In the genomic region with DNA sequence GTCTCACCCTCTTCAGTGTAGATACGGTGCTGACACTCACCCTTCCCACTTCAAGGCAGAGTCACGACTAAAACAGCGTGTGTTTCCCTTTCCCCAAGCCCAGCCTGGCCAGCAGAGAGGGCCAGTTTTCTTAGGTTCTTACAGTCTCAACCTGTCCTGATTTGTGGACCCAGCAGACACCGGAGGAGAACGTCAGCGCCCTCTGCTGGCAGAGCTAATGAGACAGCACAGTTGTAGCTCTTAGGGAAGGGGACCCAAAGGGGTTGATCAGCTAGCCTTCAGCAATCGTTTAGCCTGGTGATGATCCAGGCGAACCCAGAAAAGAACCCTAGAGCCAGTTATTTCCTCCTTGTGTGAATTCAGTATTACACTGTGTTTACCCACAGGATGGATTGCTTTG, we compare ENCODE assay signal across 10 mouse cellular contexts. TPM values are rescaled to one million over a fixed set of nuclear protein-coding genes. Genes with fewer than 3 reads are reported as not detected.
DNase-seq lines count a peak whose midpoint lies in the region; ATAC-seq and TF ChIP-seq lines count a peak whose summit lies in the region.
"Had no signal": no experiment of that assay in that cellular context is flagged by ENCODE, and none has a peak within 500 bp of the region (broad histone marks: within the 10 kb centered on the region; RNA-seq: fewer than 3 reads in every experiment).

No protein-coding gene starts in this region.

- H3K4me1 ChIP-seq in hindbrain, postnatal 0 days (ENCODE audit: insufficient read depth, low read length), result no peaks in the 10 kb centered on the region
- peaks cover 7% of the 10 kb centered on the region; the same call in 1 of the 2 replicates for H3K4me1 ChIP-seq in liver, postnatal 0 days (ENCODE audit: insufficient read depth)

- H3K36me3 ChIP-seq in hindbrain, postnatal 0 days (ENCODE audit: insufficient read depth, low read length), result no peaks in the 10 kb centered on the region
- H3K36me3 ChIP-seq in liver, postnatal 0 days (replicated peaks; ENCODE audit: insufficient read depth, low read length), result no peaks in the 10 kb centered on the region
- H3K36me3 ChIP-seq: heart, embryonic 13.5 days had no signal

- 41% methylated on average over 8 of the region's 8 CpGs for WGBS in hindbrain, postnatal 0 days
- 26% methylated on average over 8 of the region's 8 CpGs for WGBS in liver, postnatal 0 days (ENCODE audit: insufficient replicate concordance)

- H3K9ac ChIP-seq in hindbrain, postnatal 0 days (replicated peaks; ENCODE audit: low read length), result no peak overlapping the region
- H3K9ac ChIP-seq in liver, postnatal 0 days (replicated peaks), result no peak overlapping the region
- H3K9ac ChIP-seq: heart, embryonic 13.5 days had no signal

- peak; percentile 62 for TF ChIP-seq CTCF in hindbrain, postnatal 0 days (IDR thresholded peaks at IDR 0.05; ENCODE audit: low read depth)
- TF ChIP-seq CTCF in liver, postnatal 0 days (IDR thresholded peaks at IDR 0.05; ENCODE audit: low read depth), result peak; percentile 88

- no peak overlapping the region for H3K4me2 ChIP-seq in hindbrain, postnatal 0 days (ENCODE audit: low read depth, low read length)
- H3K4me2 ChIP-seq in liver, postnatal 0 days (ENCODE audit: low read depth, low read length), result no peak overlapping the region
- H3K4me2 ChIP-seq: heart, embryonic 13.5 days had no signal

- peak; percentile 46 for DNase-seq in ovary, postnatal 14 days (ENCODE audit: low spot score)
- DNase-seq in ovary, postnatal 10 days (ENCODE audit: low spot score), result no peak
- peak; percentile 44 for DNase-seq in adipocyte (ENCODE audit: low spot score)
- peak; percentile 82 for DNase-seq in embryo, embryonic 10 days (ENCODE audit: low spot score)
- peak; percentile 41 for DNase-seq in hindbrain, postnatal 0 days (ENCODE audit: low spot score)
- DNase-seq in liver, postnatal 0 days, result peak; percentile 83
- peak; percentile 31 for DNase-seq in skeletal muscle tissue, adult 2 months (ENCODE audit: low read depth, low spot score)
- DNase-seq in Muller cell, postnatal 12 days (ENCODE audit: inconsistent ontology term), result no peak

- TF ChIP-seq EP300 in liver, postnatal 0 days (IDR thresholded peaks at IDR 0.05; ENCODE audit: low read depth), result no peak

- H3K4me3 ChIP-seq in hindbrain, postnatal 0 days (ENCODE audit: low read length), result no peak overlapping the region
- H3K4me3 ChIP-seq in liver, postnatal 0 days (ENCODE audit: low read depth, low read length), result no peak overlapping the region
- H3K4me3 ChIP-seq: heart, embryonic 13.5 days; myocyte had no signal

- ATAC-seq in hindbrain, postnatal 0 days, result no peak
- ATAC-seq in liver, postnatal 0 days, result no peak

- H3K9me3 ChIP-seq in hindbrain, postnatal 0 days (ENCODE audit: low read length), result no peaks in the 10 kb centered on the region
- H3K9me3 ChIP-seq in liver, postnatal 0 days (ENCODE audit: low read length), result no peaks in the 10 kb centered on the region
- H3K9me3 ChIP-seq: heart, embryonic 13.5 days had no signal

- no peaks in the 10 kb centered on the region for H3K27me3 ChIP-seq in hindbrain, postnatal 0 days (ENCODE audit: insufficient read depth, low read length)
- H3K27me3 ChIP-seq in liver, postnatal 0 days (ENCODE audit: insufficient read depth, low read length), result no peaks in the 10 kb centered on the region
- H3K27me3 ChIP-seq: heart, embryonic 13.5 days had no signal

- H3K27ac ChIP-seq in hindbrain, postnatal 0 days, result no peak overlapping the region
- no peak overlapping the region for H3K27ac ChIP-seq in liver, postnatal 0 days (ENCODE audit: low read depth)
- H3K27ac ChIP-seq: heart, embryonic 13.5 days had no signal

RNA-seq across cellular contexts. Expression of a gene that starts 19.6 kb away (rescaled TPM):
- 8.9 and 11.4 TPM in 2 replicates for total RNA-seq in hindbrain, postnatal 0 days (2014; rRNA removed)
- 4.6 and 4.8 TPM in 2 replicates for polyA plus RNA-seq in hindbrain, postnatal 0 days (2015; fragmentation: Nextera tagmentation; extraction: Ambion mirVana)
- 1.0 and 1.1 TPM in 2 replicates for polyA plus RNA-seq in liver, postnatal 0 days (2015; fragmentation: Nextera tagmentation; extraction: Ambion mirVana)

RNA-seq across cellular contexts. Expression of a gene that starts 23.4 kb away (rescaled TPM):
- total RNA-seq in hindbrain, postnatal 0 days (2014; rRNA removed), result 0.86 and 1.9 TPM in 2 replicates
- polyA plus RNA-seq in hindbrain, postnatal 0 days (2015; fragmentation: Nextera tagmentation; extraction: Ambion mirVana), result 0.19 and 0.38 TPM in 2 replicates
- polyA plus RNA-seq in liver, postnatal 0 days (2015; fragmentation: Nextera tagmentation; extraction: Ambion mirVana), result 0.22 and 0.26 TPM in 2 replicates

Comparison
In these comparisons a context has a peak if more than half of its experiments do, and no peak if none do; other contexts are left out.
1. DNase-seq: peak in ovary, postnatal 14 days (single experiment), adipocyte (single experiment), embryo, embryonic 10 days (single experiment), hindbrain, postnatal 0 days (single experiment), liver, postnatal 0 days (single experiment) and skeletal muscle tissue, adult 2 months (single experiment); none in ovary, postnatal 10 days (single experiment) and Muller cell, postnatal 12 days (single experiment).